Mouse (Mus musculus) right cerebral cortex, adult 18-20 months (tissue): Measurements from ENCODE around the gene Adgrb3.

Experiments
- DNase-seq: peaks from one replicate; pipeline ENCODE4 v3.0.0; 2022; ENCODE audit warnings: mixed read lengths

The Adgrb3 gene

DNA sequence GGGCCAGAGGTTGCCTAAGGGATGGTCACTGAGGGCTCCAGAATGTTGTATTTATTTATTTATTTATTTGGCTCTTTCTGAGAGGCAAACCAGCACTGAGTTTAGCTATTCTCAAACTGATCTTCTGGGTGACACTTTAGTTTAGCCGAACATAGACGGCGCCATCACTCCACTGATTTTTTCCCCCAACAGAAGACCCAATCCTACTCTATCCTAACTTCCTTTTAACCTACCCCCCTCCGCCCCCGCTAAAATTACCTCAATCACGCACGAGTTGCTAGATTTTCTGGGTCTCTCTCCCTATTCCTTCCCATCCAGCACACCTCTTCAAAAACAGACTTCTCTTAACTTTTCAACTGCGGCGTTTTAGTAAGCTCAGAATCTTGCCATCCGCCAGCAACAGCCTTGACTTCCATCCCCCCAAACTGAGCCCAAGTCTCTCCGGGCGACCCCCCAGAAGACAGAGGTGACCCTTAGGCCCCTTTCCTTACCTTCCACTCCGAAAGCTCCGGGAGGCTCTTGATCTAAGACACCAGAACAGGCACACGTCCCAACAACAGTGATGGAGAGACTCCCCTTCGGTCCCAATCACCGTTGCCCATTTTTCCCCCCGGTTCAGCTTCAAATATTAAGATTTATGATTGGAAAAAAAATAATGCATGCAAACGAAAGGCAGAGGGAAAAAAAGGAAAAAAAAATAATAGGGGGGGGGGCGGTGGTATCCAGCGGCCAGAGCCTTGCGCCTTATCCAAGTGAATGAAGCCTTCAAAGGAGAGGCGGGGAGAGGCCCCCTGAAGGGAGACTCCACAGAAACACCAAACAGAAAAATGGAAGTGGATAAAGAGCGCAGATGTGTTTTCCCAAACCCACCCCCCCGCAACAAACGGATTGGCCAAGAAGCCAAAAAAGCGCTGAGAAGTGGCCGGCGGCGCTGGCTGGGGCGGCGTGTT lies at the start of gene Adgrb3:
Adgrb3 (minus strand) TSS at position 737 of the 950 bp plus-strand sequence.
- peak; percentile 57 for DNase-seq

DNA sequence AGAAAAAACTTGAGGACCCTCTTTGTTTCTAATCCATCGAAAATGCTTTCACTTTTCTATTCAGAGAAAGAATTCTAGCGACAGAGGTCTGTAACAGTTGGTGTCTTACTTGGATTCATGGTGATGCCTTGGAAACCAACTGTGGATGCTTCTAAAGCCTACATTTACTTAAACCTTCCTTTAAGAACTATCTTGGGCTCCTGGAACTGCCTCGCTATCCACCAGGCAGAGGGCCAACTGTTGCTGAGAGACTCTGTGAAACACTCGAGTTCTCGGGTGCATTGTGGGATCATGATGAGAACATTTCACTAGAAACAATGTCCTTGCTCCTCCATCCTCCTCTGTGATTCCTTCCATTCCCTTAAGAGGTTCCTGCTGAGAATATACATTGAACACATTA lies 48.0 kb upstream of the Adgrb3 start:
- DNase-seq: peak; percentile 4

DNA sequence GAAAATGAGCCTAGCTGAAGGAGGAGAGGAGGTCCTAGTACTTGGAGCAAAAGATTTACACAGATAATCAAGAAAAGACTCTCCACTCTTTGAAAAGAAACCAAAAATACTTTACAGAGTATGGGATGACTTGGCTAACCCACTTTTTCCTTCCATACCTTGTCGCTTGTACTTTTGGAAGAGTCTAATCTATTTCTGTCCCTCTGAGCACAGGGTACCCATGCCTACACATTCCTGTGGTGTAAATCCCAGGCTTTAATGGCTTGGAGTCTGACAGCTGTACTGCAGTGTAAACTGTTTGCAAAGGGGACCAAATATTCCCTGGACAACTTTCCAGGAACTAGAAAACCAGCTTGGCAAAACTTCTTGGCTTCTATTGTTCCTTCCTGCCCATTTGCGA lies 28.0 kb upstream of the Adgrb3 start:
- peak; percentile 2 for DNase-seq

DNA sequence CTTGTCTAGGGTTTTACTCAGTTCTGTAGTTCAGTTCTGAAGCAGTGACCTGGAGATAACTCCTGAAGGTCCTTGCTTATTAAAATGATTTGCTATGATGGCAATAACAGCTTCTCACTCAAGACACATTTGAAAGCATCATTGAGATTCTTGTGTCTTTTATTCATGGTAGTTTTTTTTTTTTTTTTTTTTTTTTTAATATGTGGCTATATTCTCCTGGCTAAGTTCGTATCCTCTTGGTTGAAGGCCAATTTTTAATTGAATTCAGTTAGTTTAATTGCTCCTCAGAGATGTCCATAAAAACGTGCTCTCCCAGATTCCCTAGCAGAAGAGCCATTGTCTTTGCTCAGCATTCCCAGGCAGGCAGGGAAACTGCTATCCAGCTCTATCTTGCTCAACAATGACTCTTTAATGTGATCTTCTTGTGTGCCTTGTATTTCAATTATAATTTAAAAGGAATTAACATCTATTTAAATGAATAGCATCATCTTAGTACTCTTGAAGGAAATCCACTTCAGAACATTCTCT lies 25.0 kb upstream of the Adgrb3 start:
- no peak for DNase-seq

DNA sequence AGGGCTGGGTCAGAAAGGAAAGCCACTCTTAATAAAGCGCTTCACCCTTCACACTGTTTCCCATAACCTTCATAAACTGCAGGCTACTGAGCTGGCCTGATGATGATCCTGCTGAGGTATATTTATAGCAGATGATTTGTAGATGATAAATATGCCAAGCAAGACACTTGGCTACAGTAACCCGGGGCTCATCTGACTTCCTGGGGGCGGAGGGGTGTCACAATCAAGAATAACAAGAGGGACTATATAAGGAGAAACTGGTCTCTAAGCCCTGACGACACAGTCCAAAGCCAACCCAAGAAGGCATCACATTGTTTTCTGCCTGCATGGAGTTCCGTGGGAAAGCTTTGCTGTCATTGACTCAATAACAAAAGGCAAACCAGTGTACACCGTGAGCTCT lies 2.8 kb upstream of the Adgrb3 start:
- DNase-seq: no peak

DNA sequence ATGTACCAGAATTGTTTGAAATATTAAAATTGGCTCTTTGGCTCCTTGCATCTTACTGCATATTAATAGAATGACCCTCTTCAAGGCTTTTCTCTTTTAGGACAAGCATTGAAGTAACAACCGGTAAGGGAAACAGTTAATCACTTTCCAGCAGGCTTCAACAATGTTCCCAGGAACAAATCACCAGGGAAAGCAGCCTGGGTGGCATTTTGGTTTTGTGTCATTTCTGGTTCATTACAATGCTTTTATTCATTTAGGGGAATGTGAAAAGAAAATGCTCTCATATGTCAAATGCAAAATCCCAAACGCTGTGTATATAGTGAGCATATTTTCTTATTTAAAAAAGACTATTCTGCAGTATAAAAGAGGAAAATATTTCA lies 2.0 kb upstream of the Adgrb3 start:
- no peak for DNase-seq

DNA sequence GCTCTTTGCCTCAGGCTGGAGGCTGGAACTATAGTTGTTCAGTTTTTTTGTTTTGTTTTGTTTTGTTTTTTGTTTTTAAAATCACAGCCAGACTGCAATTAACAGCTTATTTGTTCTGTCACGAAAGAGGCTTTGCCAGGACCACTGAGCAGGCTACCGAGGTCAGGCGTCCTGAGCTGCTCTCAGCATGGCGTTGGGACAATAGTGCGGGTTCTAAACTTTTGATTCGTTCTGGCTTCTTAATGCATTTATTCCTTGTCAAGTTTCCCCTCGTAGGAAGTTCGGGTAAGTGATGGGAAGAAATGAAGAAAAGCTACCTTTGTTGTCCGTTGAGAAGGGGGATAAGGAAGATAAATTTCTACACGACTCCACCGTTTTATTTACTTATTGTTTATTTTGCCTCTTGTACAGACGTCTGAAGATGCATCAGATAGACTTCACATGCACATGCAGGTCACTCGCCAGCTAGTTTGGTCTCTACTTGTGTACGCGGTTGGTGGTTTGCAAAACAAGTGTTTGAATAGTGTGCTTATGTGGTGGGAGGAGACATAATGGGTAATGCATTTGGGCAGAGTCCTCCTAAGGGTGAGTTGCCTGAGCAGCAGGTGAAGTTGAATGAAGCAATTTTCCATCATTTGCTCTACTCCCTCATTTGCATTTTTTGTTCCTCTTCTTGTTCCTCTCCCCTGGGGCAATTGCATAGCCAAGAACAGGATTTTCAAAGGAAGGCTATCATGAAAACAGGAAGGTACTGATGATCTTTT lies 1.4 kb upstream of the Adgrb3 start:
- DNase-seq: peak; percentile 11

DNA sequence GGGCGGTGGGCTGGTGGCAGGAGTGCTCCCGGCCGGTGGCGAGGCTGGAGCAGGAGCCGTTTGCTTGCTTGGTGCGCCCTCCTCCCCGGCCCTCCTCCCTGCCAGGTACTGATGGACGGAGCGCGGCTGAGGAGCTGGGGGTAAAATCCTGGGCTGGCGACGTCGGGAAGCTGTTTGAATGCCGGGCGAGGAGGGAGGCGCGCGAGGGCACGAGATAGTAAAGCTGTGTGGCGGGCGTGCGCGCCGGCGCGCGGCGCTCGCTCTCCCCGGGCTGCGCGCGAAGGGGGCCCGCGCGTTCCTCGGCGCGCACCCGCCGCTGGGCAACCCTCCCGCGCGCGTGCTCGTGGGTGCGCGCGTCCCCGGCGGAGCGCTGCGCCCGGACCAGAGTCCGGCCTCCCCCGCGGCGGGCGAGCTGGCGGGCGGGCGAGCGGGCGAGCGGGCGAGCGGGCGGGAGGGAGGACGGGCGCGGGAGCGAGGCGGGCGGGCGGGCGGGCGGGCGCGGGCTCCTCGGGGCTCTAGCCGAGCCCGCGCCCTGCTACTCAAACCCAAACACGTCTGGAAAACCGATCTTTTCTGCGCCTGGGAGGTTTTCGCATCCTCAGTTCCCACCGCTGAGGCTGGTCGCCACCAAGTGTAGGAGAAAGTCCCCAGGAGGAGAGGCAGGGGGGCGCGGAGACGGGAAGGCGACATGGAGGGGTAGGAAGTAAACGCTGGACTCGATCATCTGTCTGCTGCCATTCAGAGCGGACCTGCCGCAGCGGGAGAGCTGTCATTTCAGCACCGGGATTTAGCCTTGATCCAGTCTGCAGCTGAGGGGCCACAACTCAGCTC lies 629 bp upstream of the Adgrb3 start:
- peak; percentile 87 for DNase-seq

DNA sequence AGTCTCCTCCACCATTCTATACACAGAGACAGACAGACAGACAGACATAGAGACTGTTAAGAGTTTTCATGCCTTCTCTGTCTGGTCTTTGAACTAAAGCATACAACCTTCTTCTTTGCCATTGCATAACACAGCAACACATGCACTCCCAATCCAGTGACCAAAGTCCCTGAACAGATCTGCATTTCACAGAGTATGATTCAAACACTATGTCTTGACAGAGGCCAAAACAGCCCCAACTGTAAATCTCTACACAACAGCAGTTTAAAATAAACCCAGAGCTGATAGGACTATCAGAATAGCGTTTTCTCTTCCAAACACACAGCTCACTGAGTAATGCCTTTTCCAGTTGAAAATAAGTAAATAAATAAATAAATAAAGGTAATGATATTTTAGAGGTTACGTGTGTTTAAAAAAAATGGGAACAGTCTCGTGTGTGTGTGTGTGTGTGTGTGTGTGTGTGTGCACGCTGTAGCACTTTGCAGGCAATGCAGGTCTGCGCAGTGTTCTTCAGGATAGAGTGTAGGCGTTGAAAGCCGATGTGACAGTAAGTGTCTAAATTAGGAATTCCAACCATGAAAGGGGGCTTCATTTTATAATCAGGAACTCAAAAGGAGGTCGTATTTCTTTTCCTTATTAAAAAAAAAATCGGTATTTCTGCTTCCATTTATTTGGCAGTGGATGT lies 1.3 kb downstream of the Adgrb3 start:
- peak; percentile 53 for DNase-seq

DNA sequence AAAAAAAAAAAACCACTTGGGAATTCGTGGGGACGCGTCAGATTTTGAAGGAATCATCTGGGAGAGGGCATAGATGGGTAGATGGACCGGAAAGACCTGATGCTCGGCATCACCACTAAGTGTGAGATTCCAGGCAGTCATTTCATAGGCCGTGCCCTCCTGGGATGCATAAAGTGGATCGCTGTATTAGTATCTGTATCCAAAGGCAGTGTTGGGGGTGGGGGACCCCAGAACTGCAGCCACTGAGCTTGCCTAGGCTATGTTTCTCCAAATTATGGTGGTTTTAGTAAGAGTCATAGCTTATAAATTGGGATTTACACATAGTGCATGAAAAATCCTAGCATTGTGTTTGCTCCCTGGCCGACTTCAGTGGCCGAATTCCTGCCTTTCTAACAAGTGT lies 2.1 kb downstream of the Adgrb3 start:
- peak; percentile 36 for DNase-seq

DNA sequence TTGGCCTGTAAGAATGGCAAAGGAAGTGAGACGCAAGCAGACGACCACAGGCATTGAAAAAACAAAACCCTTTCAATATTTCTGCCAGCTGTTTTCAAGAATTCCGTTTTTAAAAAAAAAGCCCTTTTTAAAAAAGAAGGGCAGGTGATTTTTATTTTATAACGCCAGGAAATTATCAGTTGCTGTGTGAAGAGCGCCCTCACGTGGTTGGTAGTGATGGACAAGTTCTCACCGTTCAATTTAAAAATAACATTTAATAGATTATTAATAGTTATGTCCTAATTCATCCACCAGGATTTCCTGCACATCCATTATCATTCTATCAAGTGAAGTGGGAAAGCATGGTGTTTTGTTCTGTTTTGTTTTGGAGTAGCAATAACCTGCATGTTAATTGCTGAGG lies 2.7 kb downstream of the Adgrb3 start:
- DNase-seq: peak; percentile 55

DNA sequence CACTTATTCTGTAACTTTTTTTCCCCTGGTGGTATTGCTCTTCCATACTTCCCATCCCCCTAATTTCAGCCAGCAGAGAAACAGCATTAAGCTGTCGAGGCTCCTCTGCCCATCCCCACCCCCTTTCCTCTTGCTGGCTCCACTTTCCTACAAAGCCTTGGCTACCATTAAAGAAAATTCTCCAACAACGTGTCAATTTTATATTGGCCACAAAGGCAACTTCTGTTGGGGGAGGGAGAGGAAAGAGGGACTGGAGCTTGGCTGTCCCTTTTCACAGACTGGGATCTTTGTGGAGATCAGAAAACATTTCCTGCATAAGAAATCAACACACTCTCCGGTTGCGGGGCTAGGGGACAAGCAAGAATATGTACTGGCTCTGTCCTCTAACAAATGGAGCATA lies 4.9 kb downstream of the Adgrb3 start:
- DNase-seq: peak; percentile 32

DNA sequence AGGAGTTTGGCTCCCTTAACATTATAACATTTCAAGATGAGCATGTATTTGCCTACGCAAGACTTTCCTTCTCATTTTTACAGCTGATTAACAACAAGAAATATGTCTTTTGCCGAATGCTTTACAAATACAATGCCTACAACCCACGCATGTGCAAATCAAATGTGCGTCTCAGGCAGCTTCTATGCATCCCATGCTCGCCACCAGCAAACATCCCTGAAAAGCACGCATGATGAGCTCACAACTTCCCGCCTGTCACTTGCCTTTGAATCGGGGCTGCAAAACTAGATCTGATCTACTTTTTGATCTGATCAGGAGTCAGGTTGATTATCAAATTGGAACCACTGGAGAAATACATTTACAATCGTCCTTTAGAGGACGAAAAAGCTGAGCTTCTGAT lies 5.5 kb downstream of the Adgrb3 start:
- DNase-seq: peak; percentile 37

DNA sequence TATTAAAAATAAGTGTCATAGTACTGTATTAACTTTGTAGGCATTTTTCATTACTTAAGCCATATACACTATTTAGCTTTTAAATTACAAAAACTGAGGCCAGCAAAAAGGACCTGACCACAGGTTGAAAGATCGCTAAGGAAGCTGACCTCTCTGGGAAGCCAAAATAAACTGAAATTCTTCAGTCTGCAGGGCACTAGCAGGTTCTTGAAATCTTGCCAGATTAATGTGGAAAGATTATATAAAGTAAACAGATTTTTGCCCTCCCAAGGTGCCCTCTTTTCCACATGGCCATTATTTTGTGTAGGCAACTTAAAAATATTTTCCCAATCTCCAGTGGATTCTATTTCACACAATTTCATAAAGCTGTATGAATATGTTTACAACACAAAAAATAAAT lies 14.0 kb downstream of the Adgrb3 start:
- no peak for DNase-seq

DNA sequence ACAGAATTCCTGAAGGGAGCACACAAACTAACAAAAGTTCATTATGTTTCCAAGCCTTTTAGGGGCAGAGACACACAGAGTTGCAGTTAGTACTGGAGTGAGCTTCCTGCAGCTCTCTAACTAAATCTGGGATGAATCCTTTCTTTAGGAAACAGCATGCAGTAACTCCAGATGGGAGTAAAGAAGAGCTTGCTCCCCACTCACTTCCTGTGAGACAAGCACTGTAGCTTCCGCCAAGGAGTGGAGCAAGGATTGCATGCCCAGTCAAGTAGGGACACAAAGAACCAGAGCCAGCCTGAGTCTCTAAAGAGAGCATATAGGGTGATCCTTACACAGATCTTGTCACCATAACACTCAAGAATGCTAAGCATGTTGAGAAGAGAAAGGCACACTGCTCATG lies 50.7 kb downstream of the Adgrb3 start:
- no peak for DNase-seq

DNA sequence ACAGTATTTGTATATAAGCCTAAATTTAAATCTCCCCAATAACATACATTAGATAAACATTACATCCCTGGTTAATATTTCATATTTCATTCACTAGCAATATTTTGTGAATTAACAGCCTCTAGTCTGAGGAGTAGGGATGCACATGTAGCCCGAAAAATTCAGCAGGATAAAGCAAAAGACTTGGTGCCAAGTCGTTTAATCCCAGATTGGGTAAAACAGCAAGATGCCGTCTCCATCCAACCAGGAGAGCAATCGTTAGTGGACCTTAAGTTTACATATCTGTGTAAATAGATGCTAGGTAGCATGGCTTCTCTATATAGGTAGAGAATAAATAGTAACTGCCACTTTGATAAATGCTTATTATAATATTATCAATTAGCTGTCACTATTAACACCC lies 52.0 kb downstream of the Adgrb3 start:
- DNase-seq: no peak

DNA sequence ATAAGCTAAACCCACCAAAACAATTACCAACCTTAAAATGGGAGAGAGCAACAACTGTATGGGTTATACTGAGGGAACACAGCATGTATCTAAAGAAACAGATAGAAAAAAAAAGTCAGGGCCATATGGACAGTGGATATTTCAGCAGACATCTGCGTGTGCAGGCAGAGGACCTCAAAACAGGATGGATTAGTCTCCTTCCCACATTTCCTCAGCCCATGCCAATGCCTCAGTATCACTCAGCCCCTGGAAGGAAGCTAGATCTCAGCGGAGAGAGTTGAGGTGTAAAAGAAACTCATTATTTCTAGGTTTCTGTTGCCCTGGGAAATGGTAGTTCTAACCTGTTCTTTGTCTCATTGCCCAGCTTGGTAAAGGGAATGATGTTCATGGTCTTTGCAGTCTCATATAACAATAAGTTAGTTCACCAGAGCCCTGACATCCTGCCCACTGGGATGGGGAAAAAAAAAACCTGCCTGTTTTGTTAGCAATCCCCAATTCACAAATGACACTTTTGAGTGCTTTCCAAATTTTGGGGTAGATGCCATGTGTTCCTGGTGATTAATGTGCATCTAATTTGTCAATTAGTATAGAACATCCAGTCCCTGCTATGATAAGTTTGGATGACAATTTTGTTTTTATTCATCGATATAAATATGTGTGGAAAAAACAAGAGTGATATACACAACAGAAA lies 53.9 kb downstream of the Adgrb3 start:
- DNase-seq: no peak

DNA sequence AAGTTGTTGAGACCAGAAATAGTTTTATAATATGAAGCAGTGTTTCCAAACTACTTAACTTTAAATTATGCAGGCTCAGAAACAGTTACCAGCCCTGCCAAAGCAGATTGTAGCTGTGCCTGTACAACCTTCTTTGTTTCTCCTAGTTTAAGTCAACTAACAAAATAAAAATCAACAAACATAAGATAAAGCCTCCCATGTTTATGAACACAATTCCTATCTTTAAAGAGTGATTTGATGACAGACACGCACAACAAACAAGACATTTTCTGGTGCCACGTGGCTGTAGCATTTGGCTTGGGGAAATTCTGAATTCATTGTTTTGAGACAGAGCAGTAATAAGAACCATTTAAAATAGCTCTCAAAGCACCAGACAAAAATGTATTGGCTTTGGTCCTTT lies 60.5 kb downstream of the Adgrb3 start:
- no peak for DNase-seq

DNA sequence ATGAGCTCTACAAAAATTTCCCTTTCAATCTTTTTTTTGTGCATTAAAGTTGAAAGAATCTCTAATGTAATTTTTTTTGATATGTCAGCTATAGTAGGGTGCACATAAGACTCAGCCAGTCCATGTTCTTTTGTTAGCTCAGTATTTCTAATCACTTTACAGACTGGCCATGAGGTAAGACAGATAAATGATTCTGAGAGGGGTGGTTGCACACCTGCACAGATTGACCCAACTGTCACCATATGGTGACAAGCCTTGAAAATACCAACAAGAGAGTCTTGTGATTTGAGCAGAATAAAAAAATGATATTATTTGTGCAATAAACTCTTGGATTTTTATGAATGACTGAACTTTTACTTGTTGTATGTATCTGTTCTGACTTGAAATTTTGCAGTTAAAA lies 74.2 kb downstream of the Adgrb3 start:
- no peak for DNase-seq

DNA sequence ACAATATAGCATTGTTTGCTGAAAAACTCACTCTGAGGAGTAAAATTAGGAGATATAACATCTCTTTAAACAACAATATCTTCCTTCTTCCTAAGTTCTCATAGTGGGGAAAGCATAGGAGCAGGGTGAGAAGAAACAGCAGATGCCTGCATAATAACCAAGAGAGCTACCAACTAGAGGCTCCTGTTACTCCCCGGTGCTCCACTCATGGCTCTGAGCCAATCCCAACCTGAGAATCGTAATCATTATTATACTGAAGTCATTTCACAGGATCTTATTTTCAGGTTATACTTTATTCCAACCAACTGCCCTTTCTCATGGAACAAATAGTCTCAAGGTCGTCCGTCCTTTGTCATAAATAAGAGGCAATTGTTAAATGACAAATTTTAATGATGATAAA lies 75.0 kb downstream of the Adgrb3 start:
- no peak for DNase-seq

DNA sequence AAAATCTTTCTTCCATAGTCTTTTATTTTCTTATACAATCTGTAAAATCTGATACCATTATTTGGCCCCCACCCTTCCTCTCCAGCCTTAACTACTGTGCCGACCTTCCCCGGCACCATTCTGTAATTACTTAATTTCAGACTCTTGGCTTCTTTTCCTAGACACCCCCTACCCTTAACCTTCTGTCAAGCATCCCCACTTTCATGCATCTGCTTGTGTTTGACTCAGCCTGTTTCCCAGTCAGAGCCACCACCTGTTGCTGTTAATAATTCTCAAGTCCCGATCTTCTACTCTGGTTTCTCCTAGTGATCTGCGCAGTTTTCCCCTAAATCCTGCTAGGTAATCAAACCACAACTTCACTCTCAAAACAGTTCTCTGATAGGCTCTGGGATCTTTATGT lies 83.9 kb downstream of the Adgrb3 start:
- DNase-seq: no peak

DNA sequence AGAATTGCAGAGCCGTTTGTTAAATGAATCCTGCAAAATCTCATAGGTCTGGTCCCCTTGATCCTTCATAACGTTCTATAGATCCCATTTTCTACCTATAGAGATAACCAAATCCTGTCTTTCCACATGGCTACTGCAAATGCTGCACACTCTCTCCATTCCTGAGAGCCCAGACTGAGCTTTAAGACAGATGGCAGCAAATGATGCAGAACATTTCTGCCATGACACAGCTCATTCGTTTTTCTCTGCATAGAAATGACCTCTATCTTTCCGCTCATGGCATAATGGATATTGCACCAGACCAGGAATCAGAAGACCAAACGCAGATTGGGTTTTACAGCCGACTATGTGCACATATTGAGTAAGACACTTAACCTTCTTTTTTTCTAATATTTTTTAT lies 84.8 kb downstream of the Adgrb3 start:
- DNase-seq: no peak
